Mouse (Mus musculus) layer of hippocampus, adult 2 months (tissue): ENCODE measurements around the gene Pgd. TPM values are rescaled to one million over a fixed set of nuclear protein-coding genes. Genes with fewer than 3 reads are reported as not detected.
"Not testable (repeated sequence)": the region's sequence is repeated elsewhere in the genome, so short reads cannot be mapped to it uniquely, and the experiment has no call there.

Experiments
- DNase-seq, 2 experiments: peaks; one replicate each; pipeline ENCODE4 v3.0.0; 2022; ENCODE audit warnings: low spot score in 2 of 2
- H3K27ac ChIP-seq: fragments of 200-600 bp; 2 replicates; pipeline ENCODE4 v1.8.1; 2022
- H3K4me3 ChIP-seq: fragments of 200-600 bp; 2 replicates; pipeline ENCODE4 v1.8.1; 2022; ENCODE audit warnings: mild to moderate bottlenecking
- CTCF ChIP-seq: fragments of 200-600 bp; conservative IDR thresholded peaks from 2 replicates; pipeline ENCODE4 v1.8.1; 2022; ENCODE audit warnings: antibody characterized with exemption, mild to moderate bottlenecking, moderate library complexity
- total RNA-seq, 2 experiments: library from RNA; stranded (reverse); gene quantifications; 2 replicates each; pipeline ENCODE4 v1.2.3; 2021

Pgd gene
- total RNA-seq, 2 experiments from 2014 or later = 30.8 to 32.0 TPM

- DNase-seq = no peak
- H3K4me3 ChIP-seq = no peak overlapping the region
- no peak for TF ChIP-seq CTCF
- peak overlapping the region; percentile 43; the same call in 1 of the 2 replicates for H3K27ac ChIP-seq
Measured at GRCm38 (mm10) chr4:149179160-149179559, 12.6 kb upstream of the Pgd start.

GRCm38 (mm10) chr4:149178328-149178727 lies 11.8 kb upstream of the Pgd start:
- no peak overlapping the region for H3K27ac ChIP-seq
- TF ChIP-seq CTCF = no peak
- no peak overlapping the region for H3K4me3 ChIP-seq
- DNase-seq = no peak

- Histone ChIP-seq H3K27ac (no peak overlapping the region), H3K4me3 (no peak overlapping the region)
- DNase-seq = no peak
- no peak for TF ChIP-seq CTCF
Measured at GRCm38 (mm10) chr4:149177046-149177445, 10.5 kb upstream of the Pgd start.

GRCm38 (mm10) chr4:149176645-149177044 lies 10.1 kb upstream of the Pgd start:
- DNase-seq = no peak
- Histone ChIP-seq H3K4me3 (no peak overlapping the region), H3K27ac (no peak overlapping the region)
- no peak for TF ChIP-seq CTCF

- Histone ChIP-seq H3K4me3 (no peak overlapping the region), H3K27ac (peak overlapping the region; percentile 68; the same call in 1 of the 2 replicates)
- TF ChIP-seq CTCF = no peak
- no peak for DNase-seq
Measured at GRCm38 (mm10) chr4:149173661-149174060, 7.1 kb upstream of the Pgd start.

GRCm38 (mm10) chr4:149172666-149173065 lies 6.1 kb upstream of the Pgd start:
- no peak for DNase-seq
- Histone ChIP-seq H3K27ac (peak overlapping the region; percentile 68; the same call in 1 of the 2 replicates), H3K4me3 (no peak overlapping the region)
- TF ChIP-seq CTCF = no peak

- peak; percentile 50 for TF ChIP-seq CTCF
- DNase-seq = no peak
- Histone ChIP-seq H3K27ac (peak overlapping the region; percentile 68; the same call in 1 of the 2 replicates), H3K4me3 (no peak overlapping the region)
Measured at GRCm38 (mm10) chr4:149172083-149172482, 5.5 kb upstream of the Pgd start.

GRCm38 (mm10) chr4:149171581-149171981 lies 5.0 kb upstream of the Pgd start:
- H3K27ac ChIP-seq = no peak overlapping the region
- no peak for DNase-seq
- H3K4me3 ChIP-seq = no peak overlapping the region
- no peak for TF ChIP-seq CTCF

- DNase-seq = no peak
- no peak overlapping the region for H3K4me3 ChIP-seq
- H3K27ac ChIP-seq = no peak overlapping the region; the same call in 1 of the 2 replicates
- no peak for TF ChIP-seq CTCF
Measured at GRCm38 (mm10) chr4:149170394-149170931, 3.9 kb upstream of the Pgd start.

GRCm38 (mm10) chr4:149169926-149170325 lies 3.4 kb upstream of the Pgd start:
- H3K4me3 ChIP-seq, H3K27ac ChIP-seq: not testable (repeated sequence)

GRCm38 (mm10) chr4:149168016-149168415 lies 1.4 kb upstream of the Pgd start:
- no peak for DNase-seq
- no peak overlapping the region for H3K4me3 ChIP-seq
- H3K27ac ChIP-seq = no peak overlapping the region
- no peak for TF ChIP-seq CTCF

More at GRCm38 (mm10) chr4:149169926-149170325, 3.4 kb upstream of the Pgd start:
- DNase-seq = not testable (repeated sequence)

- Histone ChIP-seq H3K4me3 (peak overlapping the region; percentile 91), H3K27ac (peak overlapping the region; percentile 88)
- no peak for TF ChIP-seq CTCF
- DNase-seq = no peak
Measured at GRCm38 (mm10) chr4:149166957-149167611, 513 bp upstream of the Pgd start.

- no peak overlapping the region for H3K4me3 ChIP-seq
- no peak overlapping the region for H3K27ac ChIP-seq
- TF ChIP-seq CTCF = peak; percentile 52
- no peak for DNase-seq
Measured at GRCm38 (mm10) chr4:149164150-149164549, 2.4 kb downstream of the Pgd start.

GRCm38 (mm10) chr4:149163196-149163595 lies 3.4 kb downstream of the Pgd start:
- no peak for DNase-seq
- Histone ChIP-seq H3K27ac (no peak overlapping the region), H3K4me3 (no peak overlapping the region)
- TF ChIP-seq CTCF = no peak
